In the genomic region with DNA sequence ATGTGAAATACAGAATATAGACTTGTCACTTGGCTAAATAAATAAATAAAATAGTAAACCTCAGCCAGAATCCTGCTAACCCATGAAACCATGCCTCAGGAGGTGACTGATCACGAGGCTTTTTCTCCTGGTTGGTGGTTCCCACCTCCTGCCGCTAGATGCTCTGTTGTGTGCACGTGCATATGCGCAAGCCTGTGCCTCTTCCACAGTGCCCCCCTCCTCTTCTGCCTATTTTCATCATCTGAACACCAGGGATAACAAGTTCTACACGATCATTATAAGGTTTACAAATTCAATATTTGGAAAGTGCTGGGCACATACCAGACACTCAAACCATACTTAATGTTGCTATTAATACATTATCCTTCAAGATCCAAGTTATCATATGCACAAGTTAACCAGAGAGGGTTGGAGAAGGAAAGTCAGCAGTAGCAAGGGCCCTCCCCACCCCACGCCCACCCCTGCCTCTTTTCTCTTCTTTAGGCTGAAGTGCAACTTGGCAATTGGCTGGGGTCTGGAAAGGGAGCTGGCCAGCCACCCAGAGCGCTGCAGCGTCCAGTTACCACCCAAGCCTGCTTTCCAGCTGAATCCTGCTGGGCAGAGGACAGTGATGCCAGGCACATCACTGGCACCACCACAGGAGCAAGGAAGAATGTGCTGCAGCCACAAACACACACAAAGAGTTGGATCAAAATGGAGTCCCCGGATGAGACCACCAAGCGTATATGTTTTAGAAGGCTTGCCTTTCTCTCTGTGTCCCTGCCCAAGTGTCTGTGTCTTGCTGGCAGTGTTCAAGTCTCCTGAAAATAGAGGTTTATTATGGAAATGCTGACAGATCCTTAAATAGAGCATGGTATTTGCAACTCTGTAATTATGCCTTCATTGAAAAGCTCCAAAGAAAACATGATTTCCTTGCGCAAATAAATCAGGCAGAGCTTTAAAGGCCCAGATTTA, we compare ENCODE assay signal across 14 mouse cellular contexts.
A peak's percentile ranks its signal among the peaks of the same experiment; 100 is the strongest.
DNase-seq lines count a peak whose midpoint lies in the region; ATAC-seq and TF ChIP-seq lines count a peak whose summit lies in the region.
"Had no signal": no experiment of that assay in that cellular context is flagged by ENCODE, and none has a peak within 500 bp of the region (broad histone marks: within the 10 kb centered on the region; RNA-seq: fewer than 3 reads in every experiment).

No protein-coding gene starts in this region.

- ATAC-seq in forebrain, postnatal 0 days: peak; percentile 81
- ATAC-seq in forebrain, embryonic 12.5 days (ENCODE audit: low FRiP score): no peak
- ATAC-seq: liver, postnatal 0 days had no signal

- peak overlapping the region; percentile 85 for H3K27ac ChIP-seq in forebrain, postnatal 0 days (ENCODE audit: low read depth, low read length)
- no peak overlapping the region for H3K27ac ChIP-seq in forebrain, embryonic 12.5 days
- H3K27ac ChIP-seq: heart, embryonic 15.5 days; hindbrain, embryonic 14.5 days; limb, embryonic 13.5 days had no signal

- H3K36me3 ChIP-seq in forebrain, postnatal 0 days (ENCODE audit: insufficient read depth): no peaks in the 10 kb centered on the region
- H3K36me3 ChIP-seq in forebrain, embryonic 12.5 days (replicated peaks): no peaks in the 10 kb centered on the region
- H3K36me3 ChIP-seq: heart, embryonic 15.5 days; limb, embryonic 13.5 days had no signal

- TF ChIP-seq CTCF in forebrain, postnatal 0 days (IDR thresholded peaks at IDR 0.05; ENCODE audit: low read depth): peak; percentile 34

- intact Hi-C loops in left cerebral cortex, postnatal 25 days (cut with DNase I): loop anchor here (5.0 kb wide), 2 partner anchors 92 to 217 kb away; no protein-coding TSS in a partner anchor
- intact Hi-C loops in heart, postnatal 14 days (cut with DNase I): no loop called here

- WGBS in forebrain, postnatal 0 days: 47% methylated on average over 11 of the region's 11 CpGs
- 73% methylated on average over 11 of the region's 11 CpGs for WGBS in forebrain, embryonic 12.5 days

- H3K9me3 ChIP-seq in forebrain, postnatal 0 days (ENCODE audit: low read length): no peaks in the 10 kb centered on the region
- no peaks in the 10 kb centered on the region for H3K9me3 ChIP-seq in forebrain, embryonic 12.5 days
- H3K9me3 ChIP-seq: heart, embryonic 15.5 days; limb, embryonic 13.5 days had no signal

- no peak overlapping the region for H3K4me3 ChIP-seq in forebrain, postnatal 0 days (ENCODE audit: low read depth, low read length)
- no peak overlapping the region for H3K4me3 ChIP-seq in forebrain, embryonic 12.5 days (replicated peaks)
- H3K4me3 ChIP-seq: heart, embryonic 15.5 days; limb, embryonic 13.5 days had no signal

- H3K27me3 ChIP-seq in forebrain, postnatal 0 days (ENCODE audit: insufficient read depth, low read length): no peaks in the 10 kb centered on the region
- no peaks in the 10 kb centered on the region for H3K27me3 ChIP-seq in forebrain, embryonic 12.5 days
- H3K27me3 ChIP-seq: heart, embryonic 15.5 days; limb, embryonic 13.5 days had no signal

- no peak overlapping the region for H3K9ac ChIP-seq in forebrain, postnatal 0 days
- H3K9ac ChIP-seq in forebrain, embryonic 12.5 days: no peak overlapping the region
- H3K9ac ChIP-seq: heart, embryonic 15.5 days; hindbrain, embryonic 14.5 days; limb, embryonic 13.5 days; liver, postnatal 0 days had no signal

- H3K4me2 ChIP-seq in forebrain, postnatal 0 days (ENCODE audit: low read depth): no peak overlapping the region
- H3K4me2 ChIP-seq in forebrain, embryonic 12.5 days: no peak overlapping the region
- H3K4me2 ChIP-seq: heart, embryonic 15.5 days; hindbrain, embryonic 14.5 days; limb, embryonic 13.5 days had no signal

- DNase-seq in forebrain, postnatal 0 days: peak; percentile 62
- DNase-seq in layer of hippocampus, postnatal 10 days (ENCODE audit: low spot score in 2 of 2): peak; percentile 17 to 25
- DNase-seq in layer of hippocampus, adult 9-10 months (ENCODE audit: low spot score): no peak
- DNase-seq in brain, adult 2 months (ENCODE audit: low read depth, low spot score): peak; percentile 64
- DNase-seq in left cerebral cortex, postnatal 25 days (ENCODE audit: low spot score in 2 of 2): peak; percentile 47 to 55
- DNase-seq in heart, postnatal 14 days: no peak
- DNase-seq: adrenal gland, postnatal 14 days; heart, adult 11 months; kidney, postnatal 4 days; liver, postnatal 0 days had no signal

- peaks cover 4% of the 10 kb centered on the region; the same call in 1 of the 2 replicates for H3K4me1 ChIP-seq in forebrain, postnatal 0 days (ENCODE audit: insufficient read depth)
- H3K4me1 ChIP-seq in forebrain, embryonic 12.5 days: no peaks in the 10 kb centered on the region
- H3K4me1 ChIP-seq: heart, embryonic 15.5 days; limb, embryonic 13.5 days had no signal

Comparison
In these comparisons a context has a peak if more than half of its experiments do, and no peak if none do; other contexts are left out.
1. DNase-seq: peak in forebrain, postnatal 0 days (single experiment), layer of hippocampus, postnatal 10 days (2 of 2), brain, adult 2 months (single experiment) and left cerebral cortex, postnatal 25 days (2 of 2); none in layer of hippocampus, adult 9-10 months (single experiment) and heart, postnatal 14 days (0 of 2).